Mouse (Mus musculus) kidney, adult 2 months (tissue): ENCODE results near the gene Clmp. TPM values are rescaled to one million over a fixed set of nuclear protein-coding genes. Genes with fewer than 3 reads are reported as not detected.
A peak's percentile ranks its signal among the peaks of the same experiment; 100 is the strongest.

Experiments used
- DNase-seq: peaks from one replicate; pipeline ENCODE4 v3.0.0; 2021
- H3K27ac ChIP-seq: fragments of 200-500 bp; 2 replicates; pipeline ENCODE4 v1.5.1; 2012; ENCODE audit warnings: low read depth, low read length, control low read depth, inconsistent platforms; ENCODE audit not compliant: insufficient read depth
- H3K27me3 ChIP-seq: fragments of 200-500 bp; replicated peaks from 2 replicates; pipeline ENCODE4 v1.6.1; 2012; ENCODE audit warnings: mild to moderate bottlenecking, moderate library complexity, low read length, inconsistent platforms; ENCODE audit not compliant: control insufficient read depth, insufficient read depth
- H3K36me3 ChIP-seq: fragments of 200-500 bp; 2 replicates; pipeline ENCODE4 v1.6.1; 2012; ENCODE audit warnings: mild to moderate bottlenecking, moderate library complexity, low read length, inconsistent platforms; ENCODE audit not compliant: control insufficient read depth, insufficient read depth
- H3K4me1 ChIP-seq: fragments of 200-500 bp; 2 replicates; pipeline ENCODE4 v1.6.1; 2011; ENCODE audit warnings: low read length; ENCODE audit not compliant: control insufficient read depth, insufficient read depth
- H3K4me3 ChIP-seq: fragments of 200-500 bp; 2 replicates; pipeline ENCODE4 v1.5.1; 2011; ENCODE audit warnings: mild to moderate bottlenecking, low read depth, low read length, control low read depth; ENCODE audit not compliant: insufficient read depth
- CTCF ChIP-seq: fragments of 200-500 bp; conservative IDR thresholded peaks from 2 replicates; pipeline ENCODE4 v1.5.1; 2011; ENCODE audit warnings: low read depth, mild to moderate bottlenecking, control low read depth, low read length, moderate library complexity, mixed read lengths; ENCODE audit not compliant: insufficient read depth, insufficient read length
- POLR2A ChIP-seq: fragments of 200-500 bp; IDR thresholded peaks from one replicate; pipeline ENCODE4 v1.6.1; 2011; ENCODE audit warnings: low read depth, low read length, control low read depth
- WGBS: fragments of 180-500 bp; shearing (Covaris S2); methylation state at CpG from one replicate; pipeline ENCODE4 v1.1.7; 2018; 5-methylcytosine and 5-hydroxymethylcytosine counted together
- polyA plus RNA-seq: library from polyadenylated mRNA; depleted of rRNA; stranded (reverse); fragments of >200 nt; gene quantifications from 2 replicates; pipeline ENCODE4 v1.2.3, GENCODE M21; 2012; rRNA removed

Gene Clmp
- polyA plus RNA-seq, 1 experiment, result 4.5 TPM

DNA sequence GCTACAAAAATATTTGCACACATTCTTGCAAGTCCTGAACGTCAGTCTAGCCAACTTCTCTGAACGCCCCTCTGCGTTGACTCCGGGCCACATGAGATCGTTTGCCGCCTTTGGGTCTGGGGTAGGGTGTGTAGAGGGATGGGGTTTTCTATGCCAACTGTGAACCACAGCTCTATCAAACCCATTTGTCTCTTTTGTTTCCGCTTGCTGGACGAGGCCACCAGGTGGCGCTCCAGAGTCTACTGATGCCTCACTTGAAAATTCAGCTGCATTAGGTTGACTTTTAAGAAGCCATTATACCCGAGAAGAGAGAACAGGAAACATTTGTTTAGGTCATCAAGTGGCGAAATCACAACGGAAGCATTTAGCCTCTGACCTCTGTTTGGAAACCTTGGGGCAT is 148.8 kb downstream of the Clmp start:
- TF ChIP-seq POLR2A (no peak), CTCF (peak; percentile 87)
- DNase-seq, result peak; percentile 74
- WGBS, result 4% methylated on average over 12 of the region's 12 CpGs
- Histone ChIP-seq H3K27ac (no peak overlapping the region), H3K36me3 (no peaks in the 10 kb centered on the region), H3K4me1 (no peaks in the 10 kb centered on the region), H3K4me3 (no peak overlapping the region), H3K27me3 (no peaks in the 10 kb centered on the region; the same call in 1 of the 2 replicates)

Other genes starting within 250 kb of the Clmp start
- 210 and 285 TPM in 2 replicates for gene Gramd1b, start 154.6 kb upstream of the Clmp start, polyA plus RNA-seq
- not detected in 2 replicates for gene Gm21915, start 15.3 kb upstream of the Clmp start, polyA plus RNA-seq
- 3,384 and 3,621 TPM in 2 replicates for gene Hspa8, start 115.0 kb downstream of the Clmp start, polyA plus RNA-seq
- not detected in 2 replicates for gene Bsx, start 188.2 kb downstream of the Clmp start, polyA plus RNA-seq